Mouse (Mus musculus) large intestine, adult 2 months (tissue): ENCODE results near the gene Usp37. TPM values are rescaled to one million over a fixed set of nuclear protein-coding genes. Genes with fewer than 3 reads are reported as not detected.
A peak's percentile ranks its signal among the peaks of the same experiment; 100 is the strongest.
"Not testable (repeated sequence)": the region's sequence is repeated elsewhere in the genome, so short reads cannot be mapped to it uniquely, and the experiment has no call there.

Source experiments
- DNase-seq: peaks from one replicate; pipeline ENCODE4 v3.0.0-alpha.2; 2012; ENCODE audit warnings: low read depth, low spot score
- WGBS: fragments of 180-500 bp; shearing (Covaris S2); methylation state at CpG from one replicate; pipeline ENCODE4 v1.1.7; 2018; 5-methylcytosine and 5-hydroxymethylcytosine counted together
- polyA plus RNA-seq: library from polyadenylated mRNA; depleted of rRNA; stranded (reverse); fragments of >200 nt; gene quantifications from 2 replicates; pipeline ENCODE4 v1.2.3, GENCODE M21; 2012; rRNA removed

Gene Usp37
- 2.6 and 4.0 TPM in 2 replicates for polyA plus RNA-seq

GRCm38 (mm10) chr1:74544184-74544583 lies at the start of gene Usp37:
Gene Usp37, minus strand, starts transcription at chr1:74544284.
- WGBS = 83% methylated on average over 4 of the region's 4 CpGs
- no peak for DNase-seq

- peak; percentile 90 for DNase-seq
- under 1% methylated on average over 48 of the region's 48 CpGs for WGBS
These were observed 43.8 kb upstream of the Usp37 start, which contains the start of the genes Zfp142 and Bcs1l for GRCm38 (mm10) chr1:74587773-74588445. Gene Zfp142, minus strand, starts transcription at chr1:74588246. Gene Bcs1l, plus strand, starts transcription at chr1:74588289.

- WGBS = 1% methylated on average over 24 of the region's 24 CpGs
- no peak for DNase-seq
These were observed 43.2 kb upstream of the Usp37 start for GRCm38 (mm10) chr1:74587233-74587772.

GRCm38 (mm10) chr1:74584616-74585398 lies 40.7 kb upstream of the Usp37 start:
- DNase-seq = no peak
- WGBS = 92% methylated on average over 3 of the region's 3 CpGs

- WGBS = 90% methylated on average over 3 of the region's 3 CpGs
- DNase-seq = no peak
These were observed 38.5 kb upstream of the Usp37 start for GRCm38 (mm10) chr1:74582621-74583020.

- no peak for DNase-seq
- WGBS = 91% methylated on average over 29 of the region's 29 CpGs
These were observed 25.9 kb upstream of the Usp37 start for GRCm38 (mm10) chr1:74569739-74570719.

GRCm38 (mm10) chr1:74565834-74566233 lies 21.8 kb upstream of the Usp37 start:
- 87% methylated on average over 6 of the region's 6 CpGs for WGBS
- no peak for DNase-seq

- 79% methylated on average over 5 of the region's 5 CpGs for WGBS
- DNase-seq = no peak
These were observed 15.0 kb upstream of the Usp37 start for GRCm38 (mm10) chr1:74559061-74559460.

GRCm38 (mm10) chr1:74542451-74542961 lies 1.6 kb downstream of the Usp37 start, which contains the start of gene Plcd4:
Gene Plcd4, plus strand, starts transcription at chr1:74542888.
- 14% methylated on average over 6 of the region's 6 CpGs for WGBS
- no peak for DNase-seq

GRCm38 (mm10) chr1:74538650-74539049 lies 5.4 kb downstream of the Usp37 start:
- no peak for DNase-seq

- no peak for DNase-seq
- 89% methylated on average over 7 of the region's 7 CpGs for WGBS
These were observed 15.5 kb downstream of the Usp37 start for GRCm38 (mm10) chr1:74528589-74528988.

GRCm38 (mm10) chr1:74524746-74525145 lies 19.3 kb downstream of the Usp37 start:
- WGBS = 87% methylated on average over 4 of the region's 4 CpGs
- DNase-seq = no peak

GRCm38 (mm10) chr1:74519875-74520274 lies 24.2 kb downstream of the Usp37 start:
- no peak for DNase-seq

GRCm38 (mm10) chr1:74512999-74513398 lies 31.1 kb downstream of the Usp37 start:
- DNase-seq = not testable (repeated sequence)
- 26% methylated on average over 1 of the region's 1 CpGs for WGBS

GRCm38 (mm10) chr1:74511306-74511705 lies 32.8 kb downstream of the Usp37 start:
- DNase-seq = no peak
- WGBS = 60% methylated on average over 5 of the region's 5 CpGs

GRCm38 (mm10) chr1:74507780-74508179 lies 36.3 kb downstream of the Usp37 start:
- DNase-seq = no peak
- 90% methylated on average over 2 of the region's 2 CpGs for WGBS

GRCm38 (mm10) chr1:74506471-74506881 lies 37.6 kb downstream of the Usp37 start:
- WGBS = under 1% methylated on average over 34 of the region's 34 CpGs

GRCm38 (mm10) chr1:74505721-74506464 lies 38.2 kb downstream of the Usp37 start, which contains the start of gene Cnot9:
Gene Cnot9, plus strand, starts transcription at chr1:74506058.
- DNase-seq = peak; percentile 98
- under 1% methylated on average over 64 of the region's 64 CpGs for WGBS

More at GRCm38 (mm10) chr1:74506471-74506881, 37.6 kb downstream of the Usp37 start:
- DNase-seq = no peak

- DNase-seq = no peak
- WGBS = under 1% methylated on average over 22 of the region's 22 CpGs
These were observed 38.7 kb downstream of the Usp37 start for GRCm38 (mm10) chr1:74505393-74505720.
